Mouse (Mus musculus) heart, postnatal 14 days (tissue): ENCODE data around the gene Olfr1055. TPM values are rescaled to one million over a fixed set of nuclear protein-coding genes. Genes with fewer than 3 reads are reported as not detected.
"Not testable (repeated sequence)": the region's sequence is repeated elsewhere in the genome, so short reads cannot be mapped to it uniquely, and the experiment has no call there.

ENCODE experiments used
- DNase-seq, 2 experiments: peaks; one replicate each; pipeline ENCODE4 v3.0.0; 2021 to 2022
- intact Hi-C: fragments of 180-260 bp; cut with DNase I; formaldehyde crosslinking; loops from one replicate; pipeline ENCODE4 v1.15.1; 2025
- long read RNA-seq, 2 experiments: library from polyadenylated mRNA; stranded (forward); transcript quantifications; one replicate each; pipeline ENCODE4 v2.0.0; 2021
- total RNA-seq, 2 experiments: library from RNA; stranded (reverse); gene quantifications; 2 replicates each; pipeline ENCODE4 v1.2.3; 2021

Gene Olfr1055
- total RNA-seq, result not detected
- long read RNA-seq, experiment 1, result 0 reads
- long read RNA-seq, experiment 2, result 0 reads

DNA sequence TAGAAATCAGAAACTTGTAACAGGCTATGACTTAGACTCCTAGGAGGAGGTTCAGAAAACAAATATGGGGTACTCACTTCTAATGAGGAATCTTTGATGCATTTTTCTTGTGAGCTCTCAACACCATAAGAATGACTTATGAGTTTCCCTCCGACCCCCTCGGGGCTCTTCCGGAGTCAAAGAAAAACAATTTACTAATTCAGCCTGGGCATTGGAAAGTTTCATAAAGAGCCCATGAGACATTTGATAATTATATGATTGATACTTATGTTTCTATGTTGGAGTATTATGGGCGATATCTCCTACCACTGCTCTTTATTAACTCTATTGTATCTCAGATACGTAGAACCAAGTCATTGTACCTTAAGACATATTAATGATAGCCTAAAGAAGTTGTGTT, at the start of gene Olfr1055:
Gene Olfr1055, minus strand, starts transcription at position 101 of the 400 bp plus-strand sequence.
- intact Hi-C loops, result no loop called here
- DNase-seq, result no peak

DNA sequence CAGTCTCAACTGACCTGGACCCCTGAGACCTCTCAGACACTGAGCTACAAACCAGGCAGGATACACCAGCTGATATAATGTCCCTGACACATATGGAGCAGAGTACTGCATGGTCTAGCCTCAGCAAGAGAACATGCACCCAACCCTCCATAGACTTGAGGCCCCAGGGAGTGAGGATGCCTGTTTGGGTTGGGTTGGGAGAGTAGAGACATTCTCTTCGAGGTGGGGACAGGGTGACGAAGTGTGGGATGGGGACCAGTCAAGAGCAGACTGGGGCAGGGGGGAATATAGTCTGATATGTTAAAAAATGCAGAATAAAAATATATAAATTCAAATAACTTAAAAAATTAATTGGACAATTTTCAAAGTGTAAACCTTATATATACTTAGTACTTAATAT, 45.0 kb upstream of the Olfr1055 start:
- intact Hi-C loops, result no loop called here
- no peak for DNase-seq

DNA sequence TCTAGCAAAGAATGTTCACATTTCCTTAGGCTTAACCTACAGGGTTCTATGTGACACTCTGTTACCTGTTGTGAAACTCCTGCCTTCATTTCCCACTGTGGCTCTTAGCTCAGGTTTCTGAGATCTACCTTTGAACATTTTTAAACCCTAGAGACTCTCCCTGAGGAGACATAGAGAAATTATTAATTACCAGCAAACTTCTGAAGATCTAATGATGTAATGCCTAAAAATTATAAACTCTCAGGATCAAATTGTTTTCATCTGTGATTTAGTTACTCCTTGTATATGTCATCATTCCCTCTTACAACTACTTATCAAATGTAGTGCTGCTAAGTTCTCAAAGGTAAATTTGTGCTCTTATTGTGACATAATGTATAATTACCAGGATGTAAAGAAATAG, 38.4 kb upstream of the Olfr1055 start, which contains the start of gene Olfr1058:
Gene Olfr1058, minus strand, starts transcription at position 101 of the 400 bp plus-strand sequence.
- intact Hi-C loops, DNase-seq: not testable (repeated sequence)

DNA sequence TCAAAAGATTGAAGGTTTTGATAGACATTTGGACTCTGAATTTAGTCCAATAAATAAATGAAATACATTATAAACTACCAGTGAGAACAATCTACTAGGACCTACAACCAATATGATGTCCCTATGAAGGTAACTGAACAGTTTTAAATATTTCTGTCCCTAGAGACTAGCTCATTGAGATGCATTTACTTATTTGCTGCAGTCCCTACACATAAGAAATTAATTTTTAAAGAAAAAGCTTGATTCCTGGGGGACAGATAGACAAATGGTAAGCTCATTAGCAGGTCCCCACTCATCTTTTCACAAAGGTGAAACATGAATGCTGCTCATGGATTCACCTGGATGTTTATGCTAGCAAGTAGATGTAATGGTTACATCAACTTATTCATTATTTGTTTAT, 28.2 kb upstream of the Olfr1055 start, which contains the start of gene Olfr1057:
Gene Olfr1057, minus strand, starts transcription at position 101 of the 400 bp plus-strand sequence.
- no peak for DNase-seq
- intact Hi-C loops, result no loop called here

DNA sequence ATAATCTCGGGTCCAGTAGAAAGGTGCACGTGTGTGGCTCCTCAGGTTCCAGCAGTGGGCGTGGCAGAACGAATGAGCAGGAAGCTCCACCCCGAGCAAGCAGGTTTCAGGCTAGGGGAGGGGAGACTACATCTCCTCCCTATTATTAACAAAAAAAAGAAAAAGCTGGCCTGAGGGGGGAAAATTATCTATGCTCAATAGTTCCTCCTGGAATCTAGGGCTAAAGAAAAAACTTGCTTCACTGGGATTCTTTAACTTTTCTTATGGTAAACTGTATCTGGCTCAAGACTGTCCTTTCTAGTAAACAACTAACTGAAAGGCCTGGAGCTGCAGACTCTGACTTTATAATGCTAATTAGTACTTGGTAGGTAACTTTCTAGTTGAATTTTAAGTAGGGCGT, 16.3 kb upstream of the Olfr1055 start:
- intact Hi-C loops, DNase-seq: not testable (repeated sequence)

DNA sequence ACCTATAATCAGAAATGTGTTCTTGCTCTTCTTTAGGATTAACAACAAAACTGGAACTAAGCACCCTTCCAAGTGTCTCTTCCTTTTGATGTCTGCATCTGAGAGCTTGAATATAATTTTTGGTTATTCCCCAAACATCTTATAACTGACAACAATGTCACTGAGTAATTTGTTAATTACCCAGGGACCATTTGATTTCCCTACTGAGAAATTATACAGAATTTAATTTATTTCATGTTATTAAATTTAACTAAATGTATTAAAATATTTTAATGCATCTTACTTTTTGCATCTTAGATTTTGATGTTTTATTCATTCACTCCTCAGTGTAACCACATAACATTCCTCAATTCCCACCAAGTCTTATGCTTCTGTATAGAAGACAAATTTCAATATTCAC, 12.3 kb upstream of the Olfr1055 start, which contains the start of gene Olfr1056:
Gene Olfr1056, minus strand, starts transcription at position 101 of the 400 bp plus-strand sequence.
- intact Hi-C loops, result no loop called here
- DNase-seq, result no peak

DNA sequence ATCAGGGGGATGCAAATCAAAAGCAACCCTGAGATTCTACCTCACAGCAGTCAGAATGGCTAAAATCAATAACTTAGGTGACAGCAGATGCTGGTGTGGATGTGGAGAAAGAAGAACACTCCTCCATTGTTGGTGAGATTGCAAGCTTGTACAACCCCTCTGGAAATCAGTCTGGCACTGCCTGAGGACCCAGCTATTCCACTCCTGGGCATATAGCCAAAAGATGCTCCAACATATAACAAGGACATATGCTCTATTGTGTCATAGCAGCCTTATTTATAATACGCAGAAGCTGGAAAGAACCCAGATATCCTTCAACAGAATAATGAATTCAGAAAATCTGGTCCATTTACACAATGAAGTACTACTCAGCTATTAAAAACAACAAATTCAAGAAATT, 1.7 kb upstream of the Olfr1055 start:
- intact Hi-C loops, DNase-seq: not testable (repeated sequence)

DNA sequence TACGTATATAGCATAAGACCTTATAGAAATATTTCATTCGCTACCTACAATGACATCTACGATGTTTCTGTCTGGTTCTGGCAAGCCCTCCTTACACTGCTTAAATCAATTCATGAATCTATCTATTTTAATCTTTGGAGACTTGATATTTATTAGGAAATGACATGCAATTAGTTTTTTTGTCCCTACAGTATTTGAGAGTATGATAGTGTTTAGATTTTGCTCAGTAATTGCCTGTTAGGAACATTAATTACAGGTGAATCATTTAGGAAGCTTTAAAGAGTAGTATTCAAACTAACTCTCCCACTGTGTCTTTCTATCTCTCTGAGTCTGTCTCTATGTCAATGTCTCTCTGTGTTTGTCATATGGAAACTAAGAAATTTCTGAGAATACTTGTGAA, 14.8 kb downstream of the Olfr1055 start, which contains the start of gene Olfr1054:
Gene Olfr1054, minus strand, starts transcription at position 101 of the 400 bp plus-strand sequence.
- intact Hi-C loops, result no loop called here
- no peak for DNase-seq

DNA sequence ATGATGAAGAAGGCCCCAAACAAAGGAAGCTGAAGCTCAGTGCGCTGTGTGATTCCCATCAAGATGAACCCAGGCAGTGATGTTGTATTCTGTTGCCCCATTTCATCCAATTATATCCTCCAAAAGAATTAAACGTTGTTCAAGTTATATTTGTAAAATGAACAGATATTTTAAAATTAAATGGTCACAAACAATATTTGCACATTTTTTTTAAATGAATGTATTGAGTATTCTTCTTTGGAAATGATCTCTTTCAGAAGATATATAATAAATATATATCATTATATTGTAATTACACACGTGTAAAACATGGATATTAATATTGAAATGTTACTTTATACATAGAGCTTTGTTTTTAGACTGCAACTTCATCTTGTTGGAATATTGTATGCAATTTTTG, 34.9 kb downstream of the Olfr1055 start, which contains the start of gene Olfr1053:
Gene Olfr1053, minus strand, starts transcription at position 101 of the 400 bp plus-strand sequence.
- DNase-seq, result no peak
- intact Hi-C loops, result no loop called here

Other genes with a start within 250 kb of the Olfr1055 start
- not detected for gene Olfr1039, start 214.4 kb downstream of the Olfr1055 start, total RNA-seq
- not detected for gene Olfr1040, start 203.6 kb downstream of the Olfr1055 start, total RNA-seq
- gene Olfr1042, start 188.4 kb downstream of the Olfr1055 start, total RNA-seq, result not detected
- gene Olfr1043, start 182.8 kb downstream of the Olfr1055 start, total RNA-seq, result not detected
- gene Olfr1044, start 172.5 kb downstream of the Olfr1055 start, total RNA-seq, result not detected
- gene Olfr52, start 164.6 kb downstream of the Olfr1055 start, total RNA-seq, result not detected
- not detected for gene Olfr1045, start 147.3 kb downstream of the Olfr1055 start, total RNA-seq
- not detected for gene Olfr1046, start 131.0 kb downstream of the Olfr1055 start, total RNA-seq
- not detected for gene Olfr1047, start 118.9 kb downstream of the Olfr1055 start, total RNA-seq
- not detected for gene Olfr1048, start 110.0 kb downstream of the Olfr1055 start, total RNA-seq
- not detected for gene Olfr1049, start 92.0 kb downstream of the Olfr1055 start, total RNA-seq
- gene Olfr1051, start 71.2 kb downstream of the Olfr1055 start, total RNA-seq, result not detected
- gene Olfr1052, start 57.8 kb downstream of the Olfr1055 start, total RNA-seq, result not detected
- gene Olfr1053, start 35.0 kb downstream of the Olfr1055 start, total RNA-seq, result not detected
- not detected for gene Olfr1054, start 14.9 kb downstream of the Olfr1055 start, total RNA-seq
- not detected for gene Olfr1056, start 12.2 kb upstream of the Olfr1055 start, total RNA-seq
- not detected for gene Olfr1057, start 28.1 kb upstream of the Olfr1055 start, total RNA-seq
- not detected for gene Olfr1058, start 38.3 kb upstream of the Olfr1055 start, total RNA-seq
- gene Olfr1061, start 63.8 kb upstream of the Olfr1055 start, total RNA-seq, result not detected
- not detected for gene Olfr1062, start 76.5 kb upstream of the Olfr1055 start, total RNA-seq
- not detected for gene Olfr1065, start 100.3 kb upstream of the Olfr1055 start, total RNA-seq
- gene Olfr1066, start 106.0 kb upstream of the Olfr1055 start, total RNA-seq, result not detected
- gene Olfr228, start 137.1 kb upstream of the Olfr1055 start, total RNA-seq, result not detected
- gene Olfr1076, start 158.2 kb upstream of the Olfr1055 start, total RNA-seq, result not detected
- not detected for gene Olfr1079, start 192.2 kb upstream of the Olfr1055 start, total RNA-seq
- gene Olfr1080, start 208.0 kb upstream of the Olfr1055 start, total RNA-seq, result not detected
- gene Olfr1082, start 248.7 kb upstream of the Olfr1055 start, total RNA-seq, result not detected